26 mouse cellular contexts compared by ENCODE assay signal in genomic region chr3:97994818-97995217, GRCm38 (mm10). TPM values are rescaled to one million over a fixed set of nuclear protein-coding genes. Genes with fewer than 3 reads are reported as not detected.
A peak's percentile ranks its signal among the peaks of the same experiment; 100 is the strongest.
DNase-seq lines count a peak whose midpoint lies in the region; ATAC-seq and TF ChIP-seq lines count a peak whose summit lies in the region.
"Had no signal": no experiment of that assay in that cellular context is flagged by ENCODE, and none has a peak within 500 bp of the region (broad histone marks: within the 10 kb centered on the region; RNA-seq: fewer than 3 reads in every experiment).

No protein-coding gene starts in this region.

- no peaks in the 10 kb centered on the region for H3K36me3 ChIP-seq in liver, embryonic 15.5 days (replicated peaks)
- no peaks in the 10 kb centered on the region for H3K36me3 ChIP-seq in liver, embryonic 11.5 days (ENCODE audit: control insufficient read depth, insufficient read depth, low read length)
- H3K36me3 ChIP-seq in spleen, adult 2 months (ENCODE audit: control insufficient read depth, insufficient read depth, low read length), result peaks cover 5% of the 10 kb centered on the region; the same call in 1 of the 2 replicates
- H3K36me3 ChIP-seq in macrophage (ENCODE audit: inconsistent target), result no peaks in the 10 kb centered on the region
- H3K36me3 ChIP-seq in small intestine, adult 2 months (ENCODE audit: control insufficient read depth, insufficient read depth, low read length), result no peaks in the 10 kb centered on the region
- H3K36me3 ChIP-seq: embryonic facial prominence, embryonic 12.5 days; heart, embryonic 13.5 days; kidney, embryonic 15.5 days had no signal

- no peak for TF ChIP-seq CTCF in spleen, adult 2 months (IDR thresholded peaks at IDR 0.05; ENCODE audit: extremely low read depth, insufficient read depth, insufficient read length, insufficient replicate concordance)
- no peak for TF ChIP-seq CTCF in small intestine, adult 2 months (IDR thresholded peaks at IDR 0.05; ENCODE audit: extremely low read depth, insufficient read length, insufficient replicate concordance, low read depth, low read length)

- H3K4me1 ChIP-seq in liver, embryonic 15.5 days (replicated peaks), result peaks cover 24% of the 10 kb centered on the region
- 0 out of 2 replicates have a peak, but pooled peaks cover 4% of the 10 kb centered on the region for H3K4me1 ChIP-seq in liver, embryonic 11.5 days (replicated peaks; ENCODE audit: control insufficient read depth, insufficient read depth, low read length)
- H3K4me1 ChIP-seq in spleen, adult 2 months (ENCODE audit: control insufficient read depth, insufficient read depth, insufficient read length), result peaks cover 18% of the 10 kb centered on the region
- H3K4me1 ChIP-seq in small intestine, adult 2 months (ENCODE audit: control insufficient read depth, insufficient read depth, insufficient read length, low read length), result peaks cover 2% of the 10 kb centered on the region
- H3K4me1 ChIP-seq: embryonic facial prominence, embryonic 12.5 days; heart, embryonic 13.5 days had no signal

- H3K27me3 ChIP-seq in liver, embryonic 15.5 days, result no peaks in the 10 kb centered on the region
- no peaks in the 10 kb centered on the region for H3K27me3 ChIP-seq in liver, embryonic 11.5 days (replicated peaks; ENCODE audit: control insufficient read depth, insufficient read depth, low read length)
- H3K27me3 ChIP-seq in spleen, adult 2 months (ENCODE audit: control insufficient read depth, insufficient read depth, low read length), result no peaks in the 10 kb centered on the region
- H3K27me3 ChIP-seq in small intestine, adult 2 months (ENCODE audit: control insufficient read depth, insufficient read depth, low read length), result no peaks in the 10 kb centered on the region
- H3K27me3 ChIP-seq: embryonic facial prominence, embryonic 12.5 days; heart, embryonic 13.5 days; kidney, embryonic 15.5 days had no signal

- no peaks in the 10 kb centered on the region for H3K79me2 ChIP-seq in macrophage (ENCODE audit: inconsistent target)

- WGBS in liver, embryonic 15.5 days (ENCODE audit: insufficient replicate concordance), result 72% methylated on average over 5 of the region's 5 CpGs
- WGBS in liver, embryonic 11.5 days, result 79% methylated on average over 5 of the region's 5 CpGs
- WGBS in spleen, adult 2 months, result 64% methylated on average over 5 of the region's 5 CpGs
- WGBS in macrophage (ENCODE audit: missing documents), result 18% methylated on average over 5 of the region's 5 CpGs
- WGBS in small intestine, adult 2 months, result 87% methylated on average over 5 of the region's 5 CpGs

- DNase-seq in liver, embryonic 11.5 days (ENCODE audit: low spot score), result no peak
- no peak for DNase-seq in spleen, adult 2 months (ENCODE audit: low read depth in 1 of 2, low spot score in 2 of 2)
- DNase-seq in spleen, postnatal 36 days (ENCODE audit: low spot score in 2 of 2), result no peak
- DNase-seq in ovary, postnatal 36 days (ENCODE audit: low spot score), result no peak
- no peak for DNase-seq in urinary bladder, postnatal 14 days (ENCODE audit: low spot score)
- DNase-seq: adrenal gland, postnatal 14 days; cerebellum, adult 9-10 months; cerebellum, postnatal 36 days; embryo, embryonic 11 days; heart, postnatal 10 days; kidney, adult 18-20 months; kidney, postnatal 36 days; left cerebral cortex, postnatal 4 days; lung, adult 18-20 months; lung, postnatal 10 days; midbrain, embryonic 14.5 days; right cerebral cortex, adult 18-20 months had no signal

- no peak for TF ChIP-seq POLR2A in spleen, adult 2 months (IDR thresholded peaks at IDR 0.05; ENCODE audit: low read depth, low read length)
- no peak for TF ChIP-seq POLR2A in small intestine, adult 2 months (IDR thresholded peaks at IDR 0.05; ENCODE audit: low read depth, low read length)

- H3K27ac ChIP-seq in liver, embryonic 15.5 days (replicated peaks), result peak overlapping the region; percentile 61; the same call in 1 of the 2 replicates
- H3K27ac ChIP-seq in liver, embryonic 11.5 days (ENCODE audit: low read depth, low read length), result no peak overlapping the region
- peak overlapping the region; percentile 83 for H3K27ac ChIP-seq in spleen, adult 2 months (ENCODE audit: insufficient read depth, low read length)
- H3K27ac ChIP-seq in macrophage, result peak overlapping the region; percentile 92
- peak overlapping the region; percentile 20 for H3K27ac ChIP-seq in small intestine, adult 2 months (ENCODE audit: insufficient read depth, low read depth, low read length)
- H3K27ac ChIP-seq: embryonic facial prominence, embryonic 12.5 days; heart, embryonic 13.5 days; kidney, embryonic 15.5 days; layer of hippocampus, adult 2 months had no signal

- no peaks in the 10 kb centered on the region for H3K9me3 ChIP-seq in liver, embryonic 15.5 days (replicated peaks)
- no peaks in the 10 kb centered on the region for H3K9me3 ChIP-seq in liver, embryonic 11.5 days (ENCODE audit: control insufficient read depth, low read length)
- H3K9me3 ChIP-seq: embryonic facial prominence, embryonic 12.5 days; heart, embryonic 13.5 days; kidney, embryonic 15.5 days had no signal

- H3K9ac ChIP-seq in liver, embryonic 15.5 days, result no peak overlapping the region; the same call in 1 of the 2 replicates
- no peak overlapping the region for H3K9ac ChIP-seq in liver, embryonic 11.5 days (ENCODE audit: low read depth, low read length)
- H3K9ac ChIP-seq: embryonic facial prominence, embryonic 12.5 days; heart, embryonic 13.5 days; kidney, embryonic 15.5 days had no signal

- H3K4me3 ChIP-seq in liver, embryonic 15.5 days (replicated peaks), result no peak overlapping the region
- H3K4me3 ChIP-seq in liver, embryonic 11.5 days (ENCODE audit: low read depth, low read length), result no peak overlapping the region
- no peak overlapping the region for H3K4me3 ChIP-seq in spleen, adult 2 months (ENCODE audit: extremely low read depth, insufficient read depth, insufficient read length)
- no peak overlapping the region for H3K4me3 ChIP-seq in macrophage (ENCODE audit: inconsistent target)
- H3K4me3 ChIP-seq in small intestine, adult 2 months (ENCODE audit: low read depth, low read length), result no peak overlapping the region
- H3K4me3 ChIP-seq: embryonic facial prominence, embryonic 12.5 days; heart, embryonic 13.5 days; kidney, embryonic 15.5 days; layer of hippocampus, adult 2 months had no signal

- H3K4me2 ChIP-seq in liver, embryonic 15.5 days, result no peak overlapping the region
- H3K4me2 ChIP-seq in liver, embryonic 11.5 days, result no peak overlapping the region
- H3K4me2 ChIP-seq: embryonic facial prominence, embryonic 12.5 days; heart, embryonic 13.5 days; kidney, embryonic 15.5 days had no signal

- no peak for ATAC-seq in liver, embryonic 15.5 days (ENCODE audit: insufficient read depth)
- ATAC-seq in liver, embryonic 11.5 days (replicated peaks; ENCODE audit: low FRiP score), result no peak
- ATAC-seq: forebrain, embryonic 14.5 days; hindbrain, embryonic 16.5 days had no signal

RNA-seq across cellular contexts. Expression of gene Notch2, which starts 18.5 kb away (rescaled TPM):
- 6.4 and 7.0 TPM in 2 replicates for polyA plus RNA-seq in liver, embryonic 15.5 days (2015; fragmentation: Nextera tagmentation; extraction: Ambion mirVana)
- 17.2 and 18.4 TPM in 2 replicates for polyA plus RNA-seq in liver, embryonic 11.5 days (2014; fragmentation: Nextera tagmentation; extraction: Ambion mirVana)
- polyA plus RNA-seq in spleen, adult 2 months (2012; rRNA removed), result 45.7 and 63.3 TPM in 2 replicates
- 100 to 1,000 TPM; 149 to 777 (median 273) TPM for total RNA-seq in macrophage (2018; cell fraction: chromatin; rRNA removed)
- 100 to 1,000 TPM in 12 of 26 experiments, 10 to 100 TPM in 14; 46.8 to 165 (median 96.1) TPM for total RNA-seq in macrophage (2018; cell fraction: cytosol; rRNA removed)
- 100 to 1,000 TPM; 125 to 657 (median 257) TPM for total RNA-seq in macrophage (2018; cell fraction: nucleus; rRNA removed)
- 21.9 to 74.1 TPM (median 33.4 TPM) in 3 replicates for polyA plus RNA-seq in macrophage (2018)
- polyA plus RNA-seq in small intestine, adult 2 months (2012; rRNA removed), result 5.6 and 6.6 TPM in 2 replicates
